Mouse (Mus musculus) left cerebral cortex, postnatal 36 days (tissue): Measurements from ENCODE around the gene Plcb2. TPM values are rescaled to one million over a fixed set of nuclear protein-coding genes. Genes with fewer than 3 reads are reported as not detected.

Experiments used
- DNase-seq, 2 experiments: peaks; one replicate each; pipeline ENCODE4 v3.0.0; 2021 to 2022; ENCODE audit warnings: low spot score in 2 of 2, mixed read lengths in 1 of 2
- intact Hi-C: fragments of 180-260 bp; cut with DNase I; formaldehyde crosslinking; loops from one replicate; pipeline ENCODE4 v1.15.1; 2025
- total RNA-seq, 2 experiments: library from RNA; stranded (reverse); gene quantifications; 2 replicates each; pipeline ENCODE4 v1.2.3; 2021

The Plcb2 gene
- total RNA-seq, 2 experiments from 2014 or later, result 2.4 to 3.4 TPM

- intact Hi-C loops, result no loop called here
- no peak for DNase-seq
Measured at GRCm38 (mm10) chr2:118667181-118667580, 61.1 kb downstream of the Plcb2 start.

- intact Hi-C loops, result no loop called here
- DNase-seq, result no peak
Measured at GRCm38 (mm10) chr2:118665616-118666015, 62.6 kb downstream of the Plcb2 start.

GRCm38 (mm10) chr2:118664975-118665516 lies 63.2 kb downstream of the Plcb2 start:
- intact Hi-C loops, result loop anchor here (5.0 kb wide), 1 partner anchor 37 kb away; the partner anchor contains the start of gene Ankrd63
- no peak for DNase-seq

GRCm38 (mm10) chr2:118663804-118664766 lies 64.2 kb downstream of the Plcb2 start:
- peak; percentile 44 for DNase-seq
- intact Hi-C loops, result loop anchor here (5.0 kb wide), 1 partner anchor 38 kb away; the partner anchor contains the start of gene Ankrd63

- DNase-seq, result peak; percentile 70 to 76
- intact Hi-C loops, result loop anchor here (5.0 kb wide), 1 partner anchor 39 kb away; the partner anchor contains the start of gene Ankrd63
Measured at GRCm38 (mm10) chr2:118662902-118663803, 65.1 kb downstream of the Plcb2 start, which contains the start of gene Pak6. Gene Pak6, plus strand, starts transcription at chr2:118663303.

- intact Hi-C loops, result loop anchor here (5.0 kb wide), 1 partner anchor 40 kb away; the partner anchor contains the start of gene Ankrd63
- DNase-seq, result no peak
Measured at GRCm38 (mm10) chr2:118661891-118662290, 66.3 kb downstream of the Plcb2 start.

- peak; percentile 35 to 49 for DNase-seq
Measured at GRCm38 (mm10) chr2:118659998-118660452, 68.2 kb downstream of the Plcb2 start.

GRCm38 (mm10) chr2:118659493-118659892 lies 68.7 kb downstream of the Plcb2 start:
- intact Hi-C loops, result no loop called here

More at GRCm38 (mm10) chr2:118659998-118660452, 68.2 kb downstream of the Plcb2 start:
- intact Hi-C loops, result loop anchor here (5.0 kb wide), 1 partner anchor 42 kb away; the partner anchor contains the start of gene Ankrd63

GRCm38 (mm10) chr2:118659077-118659476 lies 69.2 kb downstream of the Plcb2 start:
- intact Hi-C loops, result no loop called here
- peak; percentile 38 to 43 for DNase-seq

More at GRCm38 (mm10) chr2:118659493-118659892, 68.7 kb downstream of the Plcb2 start:
- no peak for DNase-seq

GRCm38 (mm10) chr2:118658457-118658856 lies 69.8 kb downstream of the Plcb2 start:
- intact Hi-C loops, result no loop called here
- no peak for DNase-seq

Other genes starting within 250 kb of the Plcb2 start
- gene Srp14, start 248.7 kb downstream of the Plcb2 start, total RNA-seq, result 100 to 1,000 TPM; 136 to 158 TPM
- 1 to 10 TPM; 4.8 to 5.8 TPM for gene Bmf, start 178.8 kb downstream of the Plcb2 start, total RNA-seq
- 1 to 10 TPM in 1 of 2 experiments, under 1 TPM in 1; 0.42 to 2.3 TPM for gene Bub1b, start 130.2 kb downstream of the Plcb2 start, total RNA-seq
- 100 to 1,000 TPM in 1 of 2 experiments, 10 to 100 TPM in 1; 83.4 to 104 TPM for gene Pak6, start 65.1 kb downstream of the Plcb2 start, total RNA-seq
- 10 to 100 TPM; 20.0 to 32.2 TPM for gene Ankrd63, start 24.5 kb downstream of the Plcb2 start, total RNA-seq
- 10 to 100 TPM; 41.5 to 43.0 TPM for gene Inafm2, start 17.3 kb upstream of the Plcb2 start, total RNA-seq
- 1 to 10 TPM; 4.8 to 5.5 TPM for gene Ccdc9b, start 34.2 kb upstream of the Plcb2 start, total RNA-seq
- gene Phgr1, start 44.3 kb upstream of the Plcb2 start, total RNA-seq, result not detected
- 100 to 1,000 TPM; 187 to 192 TPM for gene Disp2, start 51.3 kb upstream of the Plcb2 start, total RNA-seq
- gene Knstrn, start 85.6 kb upstream of the Plcb2 start, total RNA-seq, result 1 to 10 TPM; 1.2 to 1.6 TPM
- 10 to 100 TPM; 58.2 to 73.7 TPM for gene Ivd, start 133.5 kb upstream of the Plcb2 start, total RNA-seq
- 10 to 100 TPM; 40.4 to 45.0 TPM for gene Bahd1, start 171.9 kb upstream of the Plcb2 start, total RNA-seq
- 1 to 10 TPM; 1.5 to 2.0 TPM for gene Chst14, start 198.1 kb upstream of the Plcb2 start, total RNA-seq